Mouse (Mus musculus) neutrophil, adult 5-6 weeks (primary cell): ENCODE data around the gene Kifc1. TPM values are rescaled to one million over a fixed set of nuclear protein-coding genes. Genes with fewer than 3 reads are reported as not detected.
"Not testable (repeated sequence)": the region's sequence is repeated elsewhere in the genome, so short reads cannot be mapped to it uniquely, and the experiment has no call there.

Experiments
- ATAC-seq: fragments of 151-379, 151-347 bp; 2 replicates; pipeline ENCODE4 v1.8.0; 2017; ENCODE audit warnings: mild to moderate bottlenecking, moderate TSS enrichment; ENCODE audit not compliant: insufficient number of reproducible peaks, poor library complexity, low FRiP score, severe bottlenecking; ENCODE audit errors: extremely low read depth
- total RNA-seq: library from RNA; stranded (forward); fragments of 200-1000 nt; gene quantifications from 2 replicates; pipeline ENCODE4 v1.2.3, GENCODE M21; 2017

The Kifc1 gene
- total RNA-seq, 1 experiment from 2014 or later: 3.0 TPM

DNA sequence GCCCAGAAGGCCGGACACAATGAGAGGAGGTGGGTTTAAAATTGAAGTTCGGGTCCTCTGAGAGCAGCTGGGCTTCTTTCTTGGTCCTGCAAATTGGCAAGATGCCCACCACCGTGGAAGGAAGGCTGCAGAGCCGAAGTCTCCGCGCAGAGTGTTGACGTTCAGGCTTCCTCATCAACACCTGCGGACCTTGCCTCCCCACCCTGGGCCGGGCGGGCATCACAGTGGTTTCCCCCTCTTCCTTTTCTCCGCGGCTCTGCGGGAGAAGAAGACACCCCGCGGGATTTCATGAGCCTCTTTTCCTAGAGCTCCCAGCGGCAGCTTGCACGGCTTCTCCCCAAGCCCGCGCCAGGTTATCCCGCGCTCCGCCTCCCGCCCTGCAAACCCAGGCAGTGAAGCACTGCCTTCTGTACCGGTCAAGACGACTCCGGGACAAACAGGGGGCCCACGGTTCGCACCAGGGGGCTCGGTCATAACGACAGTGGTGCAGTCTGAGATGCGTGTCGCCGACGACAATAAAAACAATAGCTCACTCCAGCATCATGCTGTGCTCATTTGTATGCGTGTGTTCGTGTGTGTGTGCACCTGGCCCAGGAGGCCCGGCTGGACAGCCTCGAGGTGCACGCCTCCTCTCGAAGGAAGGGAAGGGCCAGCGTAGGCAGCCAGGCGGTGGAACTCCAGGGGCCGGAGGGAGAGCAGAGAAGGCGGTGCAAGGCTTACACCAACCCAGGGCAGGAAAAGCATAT, 18.0 kb upstream of the Kifc1 start:
- ATAC-seq: peak; percentile 4; the same call in 1 of the 2 replicates

GRCm38 (mm10) chr17:33904835-33905234, 14.4 kb upstream of the Kifc1 start, which contains the start of gene Platr17:
Gene Platr17 (plus strand): TSS chr17:33905135.
- ATAC-seq: not testable (repeated sequence)

DNA sequence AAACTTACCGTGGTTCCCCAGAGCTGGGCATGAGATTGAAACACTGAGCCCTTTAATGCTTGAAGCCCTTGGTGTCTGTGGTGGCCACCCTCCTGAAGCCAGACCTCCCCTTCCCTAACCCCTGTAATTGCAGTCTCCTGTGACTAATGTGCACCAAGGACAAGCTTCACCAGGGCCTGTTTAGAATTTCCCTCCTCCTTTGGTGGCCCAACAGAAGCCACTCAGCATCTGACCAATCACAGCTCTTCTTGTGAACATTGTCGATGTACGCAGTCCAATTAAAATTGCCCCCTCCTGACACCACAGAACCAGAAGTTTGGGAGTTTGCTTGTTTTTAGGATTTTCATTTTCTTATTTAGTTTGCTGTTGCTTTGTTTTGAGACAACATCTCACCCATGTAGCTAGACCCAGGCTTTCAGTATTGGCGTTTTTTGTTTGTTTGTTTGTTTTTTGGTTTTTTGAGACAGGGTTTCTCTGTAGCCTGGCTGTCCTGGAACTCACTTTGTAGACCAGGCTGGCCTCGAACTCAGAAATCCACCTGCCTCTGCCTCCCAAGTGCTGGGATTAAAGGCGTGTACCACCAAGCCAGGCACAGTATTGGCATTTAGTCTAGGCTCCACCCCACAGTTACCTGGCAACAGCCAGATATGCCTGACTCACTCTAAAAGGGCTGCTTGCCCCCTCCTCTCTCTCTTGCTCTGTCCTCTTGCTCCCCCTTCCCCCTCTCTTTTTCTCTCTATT, 13.6 kb upstream of the Kifc1 start:
- ATAC-seq: not testable (repeated sequence)

- no peak for ATAC-seq
Measured at GRCm38 (mm10) chr17:33902491-33902890, 12.0 kb upstream of the Kifc1 start.

DNA sequence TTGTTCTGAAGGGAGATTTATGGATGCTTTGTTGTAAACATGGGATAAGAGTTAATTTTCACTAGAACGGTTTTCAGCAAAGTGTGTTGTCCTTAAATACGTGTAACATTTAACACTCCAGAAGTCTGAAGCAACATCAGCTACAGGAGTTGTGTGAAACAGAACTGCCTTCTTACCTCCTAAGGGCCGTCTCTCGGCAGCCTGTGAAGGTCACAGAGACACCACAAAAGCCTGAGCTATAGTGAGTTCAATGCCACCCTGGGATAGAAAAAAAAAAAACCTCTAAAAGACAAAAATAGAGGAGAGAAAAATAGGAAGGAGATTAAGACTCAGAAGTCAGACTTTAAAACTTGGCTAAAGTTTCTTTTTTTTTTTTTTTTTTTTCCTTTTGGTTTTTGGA, 11.6 kb upstream of the Kifc1 start:
- no peak for ATAC-seq

GRCm38 (mm10) chr17:33901653-33902052, 11.2 kb upstream of the Kifc1 start:
- no peak for ATAC-seq

GRCm38 (mm10) chr17:33900989-33901314, 10.5 kb upstream of the Kifc1 start:
- no peak for ATAC-seq

DNA sequence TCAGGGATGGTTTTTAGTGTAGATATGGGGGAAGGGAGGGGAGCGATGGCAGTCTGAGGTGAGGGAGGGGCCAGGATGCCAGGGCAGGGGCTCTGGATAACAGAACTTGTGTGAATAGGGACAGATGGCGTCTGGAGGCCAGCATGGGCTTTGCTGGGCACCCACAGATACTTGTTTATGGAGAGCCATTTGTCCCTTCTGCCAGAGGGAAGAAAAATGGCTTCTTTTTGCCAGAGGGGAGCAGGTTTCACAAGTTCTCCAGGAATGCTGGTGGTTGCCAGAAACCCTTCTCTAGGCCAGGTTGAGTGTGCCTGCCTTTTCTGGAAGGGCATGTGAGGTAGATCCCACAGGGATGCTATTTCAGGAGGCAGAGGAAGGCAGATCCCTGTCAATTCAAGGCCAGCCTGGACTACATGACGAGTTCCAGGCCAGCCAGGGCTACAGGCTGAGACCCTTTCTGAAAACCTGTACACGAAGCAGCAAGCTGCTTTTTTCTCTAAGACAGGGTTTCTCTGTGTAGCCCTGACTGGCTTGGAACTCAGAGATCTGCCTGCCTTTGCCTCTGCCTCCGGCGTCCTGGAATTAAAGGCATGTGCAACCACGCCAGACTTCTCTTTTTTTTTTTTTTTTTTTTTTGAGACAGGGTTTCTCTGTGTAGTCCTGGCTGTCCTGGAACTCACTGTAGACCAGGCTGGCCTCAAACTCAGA, 10.0 kb upstream of the Kifc1 start:
- ATAC-seq: no peak

- ATAC-seq: no peak
Measured at GRCm38 (mm10) chr17:33899642-33900041, 9.2 kb upstream of the Kifc1 start.

GRCm38 (mm10) chr17:33898193-33898592, 7.7 kb upstream of the Kifc1 start:
- not testable (repeated sequence) for ATAC-seq

- ATAC-seq: peak; percentile 64
Measured at GRCm38 (mm10) chr17:33897114-33897794, 6.8 kb upstream of the Kifc1 start.

DNA sequence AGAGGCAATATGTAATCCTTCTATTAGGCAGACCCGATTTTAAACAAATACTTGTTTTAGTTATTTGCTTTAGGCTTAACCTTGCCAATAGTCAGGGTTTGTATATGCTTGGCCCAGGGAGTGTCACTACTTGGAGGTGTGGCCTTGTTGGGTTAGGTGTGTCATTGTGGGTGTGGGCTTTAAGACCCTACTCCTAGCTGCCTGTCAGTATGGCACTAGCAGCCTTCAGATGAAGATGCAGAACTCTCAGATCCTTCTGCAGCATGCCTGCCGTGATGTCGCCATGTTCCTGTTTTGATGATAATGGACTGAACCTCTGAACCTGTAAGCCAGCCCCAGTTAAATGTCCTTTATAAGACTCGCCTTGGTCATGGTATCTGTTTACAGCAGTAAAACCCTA, 2.5 kb upstream of the Kifc1 start:
- ATAC-seq: not testable (repeated sequence)

DNA sequence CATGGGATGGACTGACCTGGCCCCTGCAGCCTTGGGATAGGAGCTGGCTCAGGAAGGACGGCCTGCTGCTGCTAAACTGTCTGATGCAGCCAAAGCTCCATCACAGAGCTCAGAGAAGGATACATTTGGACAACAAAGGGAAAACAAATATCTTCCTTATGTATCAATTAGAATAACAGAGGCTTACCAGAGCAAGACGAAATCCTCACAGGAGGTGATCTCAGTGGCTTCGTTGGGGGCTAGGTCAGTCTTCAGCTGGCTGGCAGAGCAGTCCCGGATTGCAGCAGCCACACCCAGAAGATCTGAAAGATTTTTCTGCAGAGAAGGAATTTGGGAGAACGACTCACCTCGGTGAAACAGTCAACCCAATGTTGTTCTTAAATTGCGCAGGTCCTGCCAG, 2.0 kb upstream of the Kifc1 start:
- no peak for ATAC-seq

GRCm38 (mm10) chr17:33891892-33892291, 1.4 kb upstream of the Kifc1 start:
- not testable (repeated sequence) for ATAC-seq

DNA sequence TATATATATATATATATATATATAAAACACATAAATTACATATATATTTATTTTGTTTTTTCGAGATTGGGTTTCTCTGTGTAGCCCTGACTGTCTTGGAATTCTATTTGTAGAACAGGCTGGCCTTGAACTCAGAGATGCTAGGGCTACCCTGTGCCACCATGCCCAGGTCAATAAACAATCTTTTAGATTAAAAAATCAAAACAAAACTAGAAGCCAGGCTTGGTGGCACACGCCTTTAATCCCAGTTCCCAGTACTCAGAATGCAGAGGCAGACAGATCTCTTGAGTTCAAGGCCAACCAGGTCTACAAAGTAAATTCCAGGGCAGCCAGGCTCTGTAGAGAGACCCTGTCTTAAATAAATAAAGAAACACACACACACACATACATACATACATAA, 896 bp upstream of the Kifc1 start:
- ATAC-seq: no peak

GRCm38 (mm10) chr17:33889941-33890532, 424 bp downstream of the Kifc1 start:
- ATAC-seq: not testable (repeated sequence)

DNA sequence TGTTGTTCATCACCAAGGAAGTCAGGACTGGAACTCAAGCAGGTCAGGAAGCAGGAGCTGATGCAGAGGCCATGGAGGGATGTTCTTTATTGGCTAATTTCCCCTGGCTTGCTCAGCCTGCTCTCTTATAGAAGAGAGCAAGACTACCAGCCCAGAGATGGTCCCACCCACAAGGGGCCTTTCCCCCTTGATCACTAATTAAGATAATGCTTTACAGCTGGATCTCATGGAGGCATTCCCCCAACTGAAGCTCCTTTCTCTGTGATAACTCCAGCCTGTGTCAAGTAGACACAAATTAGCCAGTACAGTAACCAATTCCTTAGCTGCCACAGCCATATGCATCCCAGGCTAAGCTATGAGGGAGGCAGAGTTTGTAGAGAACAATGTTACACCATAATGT, 2.2 kb downstream of the Kifc1 start:
- ATAC-seq: not testable (repeated sequence)

DNA sequence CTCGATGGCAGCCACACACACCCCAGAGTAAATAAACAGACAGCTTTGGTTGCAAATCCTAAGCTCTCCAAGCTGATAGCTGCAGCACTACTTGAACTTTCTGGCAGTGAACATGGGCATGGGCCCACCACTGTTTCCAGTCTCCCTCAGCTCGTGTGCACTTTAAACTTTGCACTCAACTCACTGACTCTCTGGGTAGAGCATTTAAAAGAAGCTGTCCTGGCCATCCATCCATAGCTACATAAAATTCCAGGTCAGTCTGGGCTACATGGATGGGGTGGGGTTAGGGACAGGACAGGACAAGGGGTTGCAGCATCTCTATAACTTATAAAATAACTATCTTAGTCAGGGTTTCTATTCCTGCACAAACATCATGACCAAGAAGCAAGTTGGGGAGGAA, 2.7 kb downstream of the Kifc1 start:
- not testable (repeated sequence) for ATAC-seq

DNA sequence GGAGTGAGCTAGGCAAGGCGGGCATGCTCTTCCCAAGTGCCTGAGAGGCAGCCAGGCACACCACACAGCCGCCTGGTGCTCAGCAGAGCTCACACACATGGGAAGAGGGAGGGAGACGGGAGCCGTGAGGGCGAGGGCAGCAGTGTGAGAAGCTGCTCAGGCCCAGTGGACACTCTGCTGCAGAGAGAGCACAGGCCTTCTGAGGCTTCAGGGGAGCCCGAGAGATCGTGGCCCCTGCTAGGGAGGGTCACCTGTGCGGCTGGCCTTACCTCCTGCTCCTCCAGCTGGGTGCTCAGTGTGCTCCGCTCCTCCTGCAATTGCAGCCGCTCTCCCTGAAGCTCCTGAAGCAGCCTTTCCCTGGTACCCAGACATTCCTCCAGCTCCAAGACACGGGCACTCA, 6.1 kb downstream of the Kifc1 start:
- not testable (repeated sequence) for ATAC-seq
